Mouse (Mus musculus) megakaryocyte, embryonic 14.5 days (primary cell): ENCODE measurements around the gene Ctbs.

ENCODE experiments used
- FLI1 ChIP-seq: IDR thresholded peaks from 2 replicates; pipeline ENCODE4 v1.6.1; 2012; ENCODE audit warnings: low read length, inconsistent platforms, mixed read lengths
- GATA1 ChIP-seq: IDR thresholded peaks from 3 replicates; pipeline ENCODE4 v1.6.1; 2012; ENCODE audit warnings: mixed read lengths, low read length, inconsistent platforms, borderline replicate concordance

- no peak for TF ChIP-seq GATA1
- TF ChIP-seq FLI1 = no peak
Observed at GRCm38 (mm10) chr3:146419992-146420537, 29.5 kb upstream of the Ctbs start.
